Mouse (Mus musculus): ENCODE measurements around the gene Nodal. TPM values are rescaled to one million over a fixed set of nuclear protein-coding genes. Genes with fewer than 3 reads are reported as not detected.
"Not testable (repeated sequence)": the region's sequence is repeated elsewhere in the genome, so short reads cannot be mapped to it uniquely, and the experiment has no call there.

Nodal gene
- total and polyA plus RNA-seq, 3 experiments: 0.13 TPM; not detected in 2

GRCm38 (mm10) chr10:61452645-61453044 is 34.9 kb downstream of the Nodal start, which contains the start of gene Eif4ebp2 (continued):
- TF ChIP-seq MEF2A (IDR thresholded peaks at IDR 0.05; ENCODE audit: borderline replicate concordance, low read depth, low read length): peak; percentile 18; the same call in 1 of the 2 replicates
- no peak for TF ChIP-seq ZKSCAN1 (IDR thresholded peaks at IDR 0.05; ENCODE audit: borderline replicate concordance, low read depth, low read length)
- TF ChIP-seq POLR2A (IDR thresholded peaks at IDR 0.05; ENCODE audit: low read depth, low read length): peak; percentile 89
- peak; percentile 72; the same call in 1 of the 2 replicates for TF ChIP-seq KAT2A (IDR thresholded peaks at IDR 0.05; ENCODE audit: insufficient replicate concordance, low read length)
- peak; percentile 26; the same call in 1 of the 2 replicates for TF ChIP-seq E2F4 (IDR thresholded peaks at IDR 0.05; ENCODE audit: insufficient replicate concordance, low read depth, low read length)
- TF ChIP-seq TCF12 (IDR thresholded peaks at IDR 0.05; ENCODE audit: low read depth, low read length): peak; percentile 86

GRCm38 (mm10) chr10:61453171-61453570 is 35.4 kb downstream of the Nodal start:
- H3K79me2 ChIP-seq (replicated peaks; ENCODE audit: control insufficient read depth, extremely low read depth, insufficient read depth, poor library complexity, severe bottlenecking): peaks cover 42% of the 10 kb centered on the region
- peaks cover 0 to 14% of the 10 kb centered on the region in 2 experiments for H3K36me3 ChIP-seq (replicated peaks in 1 of 2; ENCODE audit: control insufficient read depth in 1 of 2, insufficient read depth in 1 of 2, low read length in 1 of 2)
- H3K4me2 ChIP-seq (ENCODE audit: insufficient read depth, low read depth, poor library complexity, severe bottlenecking): peak overlapping the region; percentile 43; the same call in 1 of the 2 replicates
- DNase-seq (ENCODE audit: extremely low read depth); dilution Hi-C loops (cut with MboI; ENCODE audit: extremely low pct_ligation_motif_present, extremely low pct_unique_long_range_greater_than_20kb, low sequenced_read_pairs); in situ Hi-C loops (cut with MboI; ENCODE audit: low pct_ligation_motif_present, low pct_unique_long_range_greater_than_20kb, low sequenced_read_pairs); H3K9ac ChIP-seq (ENCODE audit: insufficient read depth, low read depth); H3K9me3 ChIP-seq (replicated peaks; ENCODE audit: low read length); H3K4me3 ChIP-seq (replicated peaks in 1 of 3; ENCODE audit: low read depth in 2 of 3, low read length in 2 of 3, poor library complexity in 1 of 3); H3K27ac ChIP-seq (ENCODE audit: insufficient read depth, low read depth); H3K27me3 ChIP-seq (replicated peaks): not testable (repeated sequence)
- peaks cover 23 to 29% of the 10 kb centered on the region in 2 experiments for H3K4me1 ChIP-seq (ENCODE audit: control insufficient read depth in 1 of 2, insufficient read depth in 2 of 2)

GRCm38 (mm10) chr10:61457182-61457581 is 39.4 kb downstream of the Nodal start:
- no peak overlapping the region for H3K27ac ChIP-seq (ENCODE audit: insufficient read depth, low read depth)
- H3K36me3 ChIP-seq (replicated peaks in 1 of 2; ENCODE audit: control insufficient read depth in 1 of 2, insufficient read depth in 1 of 2, low read length in 1 of 2): no peaks in the 10 kb centered on the region
- H3K4me2 ChIP-seq (ENCODE audit: insufficient read depth, low read depth, poor library complexity, severe bottlenecking): no peak overlapping the region
- no peaks in the 10 kb centered on the region for H3K27me3 ChIP-seq (replicated peaks)
- DNase-seq (ENCODE audit: extremely low read depth): no peak
- peaks cover 2% of the 10 kb centered on the region; the same call in 1 of the 2 replicates for H3K79me2 ChIP-seq (replicated peaks; ENCODE audit: control insufficient read depth, extremely low read depth, insufficient read depth, poor library complexity, severe bottlenecking)
- H3K9me3 ChIP-seq (replicated peaks; ENCODE audit: low read length): no peaks in the 10 kb centered on the region
- dilution Hi-C loops (cut with MboI; ENCODE audit: extremely low pct_ligation_motif_present, extremely low pct_unique_long_range_greater_than_20kb, low sequenced_read_pairs): no loop called here
- TF ChIP-seq MAFK (IDR thresholded peaks at IDR 0.05; ENCODE audit: insufficient replicate concordance, low read length): 0 out of 2 replicates have a peak, but pooled peaks have one; percentile 64
- TF ChIP-seq USF2 (conservative IDR thresholded peaks at IDR 0.05; ENCODE audit: low read depth, low read length): no peak
- TF ChIP-seq ETS1 (conservative IDR thresholded peaks at IDR 0.05; ENCODE audit: low read depth, low read length): no peak
- TF ChIP-seq MAX (IDR thresholded peaks at IDR 0.05; ENCODE audit: low read length): no peak
- TF ChIP-seq KAT2A (IDR thresholded peaks at IDR 0.05; ENCODE audit: insufficient replicate concordance, low read length): no peak
- no peak for TF ChIP-seq ZMIZ1 (IDR thresholded peaks at IDR 0.05; ENCODE audit: low read depth, low read length)
- no peak for TF ChIP-seq ZC3H11A (IDR thresholded peaks at IDR 0.05; ENCODE audit: low read depth, low read length)
- in situ Hi-C loops (cut with MboI; ENCODE audit: low pct_ligation_motif_present, low pct_unique_long_range_greater_than_20kb, low sequenced_read_pairs): no loop called here
- H3K4me3 ChIP-seq (replicated peaks in 1 of 3; ENCODE audit: low read depth in 2 of 3, low read length in 2 of 3, poor library complexity in 1 of 3): no peak overlapping the region
- H3K9ac ChIP-seq (ENCODE audit: insufficient read depth, low read depth): no peak overlapping the region
- peaks cover 3 to 4% of the 10 kb centered on the region in 2 experiments; a peak in 1 of 4 replicates for H3K4me1 ChIP-seq (ENCODE audit: control insufficient read depth in 1 of 2, insufficient read depth in 2 of 2)

Data from CH12.LX (cell line).